Mouse (Mus musculus) retina, embryonic 14.5 days (tissue): ENCODE measurements around the gene Slc29a2.

Experiments
- DNase-seq: peaks from one replicate; pipeline ENCODE4 v3.0.0-alpha.2; 2015; ENCODE audit warnings: low spot score

Slc29a2 gene

DNA sequence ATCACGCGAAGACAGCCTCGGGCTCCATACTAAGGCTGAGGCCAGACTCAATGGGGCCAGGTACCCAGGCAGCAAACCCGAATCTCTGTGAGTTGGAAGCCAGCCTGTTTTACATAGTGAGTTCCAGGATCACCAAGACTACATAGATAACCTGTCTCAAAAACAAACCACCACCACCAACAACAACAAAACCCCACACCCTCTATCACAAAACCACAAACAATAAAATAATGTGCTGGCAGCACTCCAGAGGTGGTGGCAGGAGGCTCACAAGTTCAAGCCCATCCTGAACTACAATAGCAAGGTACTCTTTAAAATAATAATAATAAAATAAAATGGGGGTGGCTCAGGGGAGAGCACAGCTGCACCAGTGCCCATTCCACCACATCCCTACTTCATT is 12.9 kb downstream of the Slc29a2 start:
- no peak for DNase-seq

DNA sequence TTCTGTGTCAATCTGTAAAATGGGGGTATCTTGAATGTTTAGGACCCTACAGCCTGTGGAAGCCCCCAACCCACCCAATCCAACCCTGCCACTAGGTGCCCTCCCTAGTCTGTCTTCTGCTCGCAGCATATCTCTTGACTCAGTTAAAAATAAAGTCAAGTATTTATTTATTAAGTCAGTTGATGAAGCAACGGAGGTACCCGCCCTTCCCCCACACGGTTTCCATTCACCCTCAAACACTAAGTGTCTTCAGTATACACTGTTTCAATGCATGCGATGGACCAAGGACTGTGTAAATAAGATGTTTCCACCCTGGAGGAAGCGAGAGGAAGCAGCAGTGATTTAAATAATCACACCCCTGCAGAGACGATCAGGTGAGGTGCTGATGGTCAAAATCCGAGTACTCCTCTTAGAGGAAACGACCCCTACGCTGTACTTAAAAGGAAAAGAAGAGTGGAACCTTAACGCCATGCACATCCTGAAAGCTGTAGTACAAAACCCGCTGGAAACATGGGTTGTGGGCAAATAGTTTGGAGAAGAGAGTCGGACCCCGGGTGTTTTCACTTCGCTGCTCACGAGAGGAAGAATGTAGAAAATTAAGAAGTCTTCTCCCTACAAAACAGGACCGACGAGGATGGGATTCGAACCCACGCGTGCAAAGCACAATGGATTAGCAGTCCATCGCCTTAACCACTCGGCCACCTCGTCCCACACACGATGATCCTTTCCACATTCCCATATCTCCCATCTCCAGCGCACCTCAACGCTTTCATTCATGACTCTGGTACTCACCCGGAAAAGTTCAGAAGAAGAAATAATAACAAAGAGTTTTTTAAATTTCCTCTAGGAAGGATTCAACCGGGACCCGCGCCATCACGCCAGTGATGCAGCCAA is 14.3 kb downstream of the Slc29a2 start:
- peak; percentile 95 for DNase-seq

DNA sequence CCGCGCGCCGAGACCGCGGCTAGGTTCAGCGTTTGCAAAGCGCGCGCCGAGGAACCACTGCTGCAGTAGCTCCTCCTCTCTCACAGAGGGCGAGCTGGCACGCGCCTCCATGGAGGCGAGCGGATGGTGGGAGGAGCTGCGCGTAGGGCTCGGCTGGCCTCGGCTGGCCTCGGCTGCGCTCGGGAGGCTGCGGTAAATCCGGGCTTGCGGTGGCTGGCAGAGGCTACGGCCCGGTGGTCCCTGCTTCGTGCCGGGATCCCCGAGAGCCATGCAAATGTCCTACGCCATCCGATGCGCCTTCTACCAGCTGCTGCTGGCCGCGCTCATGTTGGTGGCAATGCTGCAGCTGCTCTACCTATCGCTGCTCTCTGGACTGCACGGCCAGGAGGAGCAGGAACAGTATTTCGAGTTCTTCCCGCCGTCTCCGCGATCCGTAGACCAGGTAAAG is 15.1 kb downstream of the Slc29a2 start, which contains the start of the genes B4gat1 and AC124502.3:
Gene B4gat1, plus strand, starts transcription at position 118 of the 448 bp plus-strand sequence.
Gene AC124502.3, plus strand, starts transcription at position 183 of the 448 bp plus-strand sequence.
- DNase-seq = peak; percentile 94

DNA sequence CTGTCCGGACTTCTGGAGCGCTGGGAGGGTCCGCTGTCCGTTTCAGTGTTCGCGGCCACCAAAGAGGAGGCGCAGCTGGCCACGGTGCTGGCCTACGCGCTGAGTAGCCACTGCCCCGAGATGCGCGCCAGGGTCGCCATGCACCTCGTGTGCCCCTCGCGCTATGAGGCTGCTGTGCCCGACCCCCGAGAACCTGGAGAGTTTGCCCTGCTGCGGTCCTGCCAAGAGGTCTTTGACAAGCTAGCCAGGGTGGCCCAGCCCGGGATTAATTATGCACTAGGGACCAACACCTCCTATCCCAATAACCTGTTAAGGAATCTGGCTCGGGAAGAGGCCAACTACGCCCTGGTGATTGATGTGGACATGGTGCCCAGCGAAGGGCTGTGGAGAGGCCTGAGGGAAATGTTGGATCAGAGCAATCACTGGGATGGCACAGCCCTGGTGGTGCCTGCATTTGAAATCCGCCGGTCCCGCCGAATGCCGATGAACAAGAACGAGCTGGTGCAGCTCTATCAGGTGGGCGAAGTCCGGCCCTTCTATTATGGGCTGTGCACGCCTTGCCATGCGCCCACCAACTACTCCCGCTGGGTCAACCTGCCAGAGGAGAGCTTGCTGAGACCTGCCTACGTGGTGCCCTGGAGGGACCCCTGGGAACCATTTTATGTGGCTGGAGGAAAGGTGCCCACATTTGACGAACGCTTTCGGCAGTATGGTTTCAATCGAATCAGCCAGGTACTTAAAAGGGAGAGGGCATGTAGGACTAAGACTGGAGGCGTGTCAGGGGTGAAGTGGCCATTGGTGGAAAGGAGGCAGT is 15.8 kb downstream of the Slc29a2 start:
- no peak for DNase-seq

DNA sequence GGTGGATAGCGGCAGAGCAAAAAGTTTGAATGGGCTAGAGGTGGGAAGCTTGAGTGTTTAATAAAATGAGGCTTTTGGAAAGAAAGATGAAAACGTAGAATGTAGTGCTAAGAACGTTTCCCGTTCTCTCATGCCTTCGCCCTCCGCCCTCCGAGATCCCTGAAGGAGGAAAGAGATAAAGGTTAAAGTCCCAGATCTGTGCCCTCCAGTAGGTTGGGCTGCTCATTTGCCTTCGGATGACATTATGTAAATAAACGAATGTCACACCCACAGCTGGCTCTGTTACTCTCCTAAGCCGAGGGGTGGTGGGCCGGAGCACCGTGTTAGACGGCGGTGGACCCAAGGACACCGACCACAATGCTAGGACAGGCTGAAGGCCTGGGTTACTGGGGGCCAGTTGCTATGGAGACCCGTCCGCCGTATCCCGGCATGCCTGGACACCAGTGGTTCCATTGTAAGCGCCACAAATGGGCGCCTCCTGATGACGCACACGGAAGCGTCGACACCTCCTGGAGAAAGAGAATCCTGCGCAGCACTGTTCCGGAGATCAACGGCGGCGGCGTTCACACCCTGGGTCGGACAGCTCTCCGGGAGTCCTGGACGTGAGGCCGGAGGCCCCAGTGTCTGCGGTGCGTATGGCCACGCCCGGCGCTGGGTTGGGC is 17.3 kb downstream of the Slc29a2 start, which contains the start of gene Brms1:
Gene Brms1, plus strand, starts transcription at position 493 of the 662 bp plus-strand sequence.
- DNase-seq = peak; percentile 94

DNA sequence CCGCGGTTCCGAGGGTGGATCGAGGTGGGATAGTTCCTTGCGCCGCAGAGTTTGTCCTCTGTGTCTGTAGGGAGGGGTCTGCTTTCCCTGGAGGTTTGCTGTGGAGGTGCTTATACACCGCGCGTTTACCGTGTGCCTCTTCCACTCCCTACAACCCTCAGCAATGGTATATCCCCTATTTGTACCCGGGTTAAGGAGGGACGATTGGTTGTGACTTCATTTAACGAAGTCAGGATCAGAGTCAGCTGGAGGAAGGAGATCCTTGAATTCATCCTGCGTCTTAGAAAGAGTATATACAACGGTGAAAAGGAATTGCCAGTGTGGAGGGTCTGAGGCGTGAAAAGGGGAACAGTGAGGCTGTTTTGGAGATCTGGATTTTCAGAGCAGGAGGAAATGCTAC is 17.9 kb downstream of the Slc29a2 start:
- DNase-seq = no peak

DNA sequence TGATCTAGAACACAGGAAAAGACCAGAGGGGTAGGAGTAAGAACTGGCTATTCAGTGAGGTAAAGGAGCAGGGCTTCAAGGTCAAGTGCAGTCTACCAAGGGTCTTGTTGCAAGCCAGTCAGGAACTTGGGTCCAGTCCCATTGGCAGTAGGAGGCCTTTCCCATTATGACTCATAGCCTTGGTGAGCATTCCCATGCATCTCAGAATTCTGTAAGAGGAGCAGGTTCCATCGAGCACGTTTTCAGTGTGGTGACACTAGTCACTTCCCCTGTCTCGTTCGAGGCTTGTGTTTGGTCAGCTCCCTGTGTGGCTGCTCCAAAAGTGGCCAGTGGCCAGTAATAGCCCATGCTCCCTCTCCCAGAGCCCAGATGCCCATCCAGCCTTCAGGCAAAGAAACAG is 21.9 kb downstream of the Slc29a2 start:
- no peak for DNase-seq

DNA sequence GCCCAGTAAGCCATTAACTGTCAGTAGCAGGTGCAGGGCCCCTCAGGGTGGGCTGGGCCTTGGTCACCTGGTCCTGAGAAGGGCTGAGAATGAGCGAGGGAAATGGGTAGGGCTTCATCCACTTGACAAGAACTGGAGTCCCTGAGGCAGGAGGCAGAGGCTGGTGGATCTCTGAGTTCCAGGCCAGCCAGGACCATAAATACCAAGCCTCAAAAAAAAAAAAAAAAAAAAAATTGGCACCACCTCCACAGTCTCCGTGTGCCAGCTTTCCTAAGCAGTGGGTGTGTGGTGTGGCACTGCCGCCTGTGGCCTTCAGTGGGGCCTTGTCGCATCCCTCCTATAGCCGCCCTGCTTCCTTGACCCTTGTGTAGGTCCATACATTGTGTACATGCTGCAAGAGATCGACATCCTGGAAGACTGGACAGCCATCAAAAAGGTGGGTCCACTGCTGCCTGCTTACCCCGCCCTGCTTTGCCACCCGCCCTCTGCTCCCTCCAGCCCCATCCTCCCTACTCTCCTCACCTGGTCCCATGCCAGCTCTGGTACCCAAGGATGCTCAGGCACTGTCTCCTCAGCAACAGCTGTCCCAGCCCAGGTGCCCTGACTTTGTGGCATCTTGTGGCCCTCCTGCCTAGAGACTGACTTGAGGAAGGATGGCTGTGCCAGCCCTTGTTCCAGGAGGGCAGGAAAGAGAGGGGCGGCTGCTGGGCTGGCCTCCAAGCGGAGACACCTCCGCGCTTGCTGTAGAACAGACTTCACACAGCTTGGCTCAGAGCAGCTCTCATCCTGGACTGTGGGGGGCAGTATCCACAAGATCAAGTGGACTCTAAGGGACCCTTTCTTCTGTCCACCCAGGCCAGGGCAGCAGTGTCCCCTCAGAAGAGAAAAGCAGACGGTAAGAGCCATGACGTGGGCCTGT is 24.7 kb downstream of the Slc29a2 start:
- no peak for DNase-seq

DNA sequence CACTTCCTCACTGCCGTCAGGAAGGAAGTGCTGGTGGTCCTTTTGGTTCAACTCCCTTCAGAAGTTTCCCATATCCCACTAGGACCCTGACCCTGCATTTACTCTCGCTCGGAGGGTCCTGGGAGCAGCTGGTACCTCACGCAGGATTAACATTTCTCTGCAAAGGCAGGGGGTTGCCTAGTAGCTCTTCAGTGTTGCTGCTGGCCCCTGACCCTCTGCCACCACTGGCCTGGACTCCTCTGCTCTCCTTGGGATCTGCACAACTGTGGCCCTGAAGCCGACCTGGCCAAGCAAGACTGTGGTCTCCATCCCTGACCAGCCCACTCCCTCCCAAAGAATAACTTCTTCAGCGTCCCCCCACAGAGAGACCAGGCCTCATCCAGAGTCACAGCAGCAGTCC is 25.7 kb downstream of the Slc29a2 start:
- no peak for DNase-seq

DNA sequence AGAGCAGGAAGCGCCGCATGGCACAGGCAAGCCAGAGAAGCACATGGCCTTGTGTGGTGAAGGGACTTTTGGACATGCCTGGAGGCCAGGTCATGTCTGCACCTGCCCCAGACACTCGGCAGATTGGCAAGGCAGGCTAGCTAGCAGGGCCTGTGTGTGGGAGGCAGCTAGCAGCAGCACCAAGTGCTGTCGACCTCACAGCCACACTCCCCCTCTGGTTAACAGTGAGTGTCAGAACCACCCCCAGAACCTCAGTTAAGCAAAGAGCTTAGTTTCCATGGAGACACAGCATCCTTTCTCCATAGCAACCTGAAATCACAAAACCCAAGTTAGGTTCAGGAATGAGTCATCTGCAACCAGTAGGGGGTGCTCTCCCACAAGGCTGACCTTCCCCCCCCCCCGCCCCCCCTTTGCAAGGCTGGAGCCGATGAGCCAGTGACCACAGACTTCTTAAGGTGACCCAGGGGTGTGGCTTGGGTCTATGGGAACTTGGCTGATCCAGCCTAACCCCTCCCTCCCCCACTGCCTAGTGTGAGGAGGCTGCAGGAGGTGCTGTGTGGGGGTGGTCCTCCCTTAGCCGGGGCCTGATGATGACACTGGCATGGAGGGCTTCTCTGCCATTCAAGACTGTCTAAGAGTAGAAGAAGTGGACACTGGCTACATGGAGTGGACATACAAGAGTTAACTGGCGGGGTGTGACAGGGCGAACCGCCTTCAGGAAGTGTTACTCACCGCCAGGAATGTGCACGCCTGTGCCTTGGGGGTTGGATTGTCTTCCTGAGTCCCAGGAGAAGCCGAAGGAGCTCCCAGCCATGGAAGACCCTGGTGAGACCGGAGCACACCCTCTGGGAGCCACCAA is 26.6 kb downstream of the Slc29a2 start, which contains the start of gene Rin1:
Gene Rin1, plus strand, starts transcription at position 435 of the 859 bp plus-strand sequence.
- peak; percentile 62 for DNase-seq

DNA sequence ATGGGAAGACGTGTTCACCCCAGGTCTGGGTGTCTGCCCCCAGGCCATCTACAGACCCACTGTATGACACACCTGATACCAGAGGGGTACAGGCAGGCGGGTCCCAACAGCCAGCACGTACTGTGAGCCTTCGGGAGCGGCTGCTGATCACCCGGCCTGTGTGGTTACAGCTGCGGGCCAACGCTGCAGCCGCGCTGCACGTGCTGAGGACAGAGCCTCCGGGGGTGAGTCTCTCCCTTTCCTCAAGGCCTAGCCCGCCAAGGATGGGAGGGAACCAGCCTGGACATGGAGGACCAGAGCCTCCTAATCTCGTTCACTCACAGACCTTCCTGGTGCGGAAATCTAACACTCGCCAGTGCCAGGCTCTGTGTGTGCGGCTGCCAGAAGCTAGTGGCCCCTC is 27.4 kb downstream of the Slc29a2 start:
- DNase-seq = no peak

DNA sequence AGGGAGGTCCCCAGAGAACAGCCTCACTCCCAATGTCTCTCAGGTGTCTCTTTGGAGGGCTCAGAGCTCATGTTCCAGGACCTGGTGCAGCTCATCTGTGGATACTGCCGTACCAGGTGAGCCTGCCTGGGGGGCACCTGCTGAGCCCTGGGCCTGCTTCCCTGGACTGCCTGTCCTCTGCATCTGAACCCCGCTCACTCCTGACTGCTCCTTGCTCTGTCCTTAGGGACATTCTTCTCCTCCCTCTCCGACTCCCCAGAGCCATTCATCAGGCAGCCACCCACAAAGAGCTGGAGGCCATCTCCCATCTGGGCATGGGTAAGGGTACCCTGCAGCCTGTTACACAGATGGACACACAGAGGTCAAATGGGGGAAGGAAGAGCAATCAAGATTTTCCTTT is 27.9 kb downstream of the Slc29a2 start:
- DNase-seq = no peak

DNA sequence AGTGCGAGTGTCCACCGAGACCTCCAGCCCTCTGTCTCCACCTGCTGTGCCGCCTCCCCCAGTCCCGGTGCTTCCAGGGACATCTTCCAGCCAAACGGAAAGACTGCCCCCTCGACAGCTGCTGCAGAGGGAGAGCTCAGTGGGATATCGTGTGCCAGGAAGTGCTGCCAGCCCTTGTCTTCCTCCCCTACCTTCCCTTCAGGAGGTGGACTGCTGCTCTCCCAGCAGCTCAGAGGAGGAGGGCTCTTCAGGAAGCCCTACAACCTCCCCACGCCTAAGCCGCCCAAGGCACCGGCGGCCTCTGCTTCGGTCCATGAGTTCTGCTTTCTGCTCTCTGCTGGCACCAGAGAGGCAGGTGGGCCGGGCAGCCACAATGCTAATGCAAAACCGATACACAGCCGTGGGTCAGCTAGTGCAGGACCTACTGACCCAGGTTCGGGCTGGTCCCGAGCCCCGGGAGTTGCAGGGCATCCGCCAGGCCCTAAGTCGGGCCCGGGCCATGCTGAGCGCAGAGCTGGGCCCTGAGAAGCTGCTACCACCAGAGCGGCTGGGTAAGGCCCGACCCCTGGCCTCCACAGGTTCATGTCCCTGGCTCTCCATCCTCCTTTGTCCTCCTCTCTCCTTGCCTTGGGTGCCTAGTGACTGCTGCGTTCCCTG is 28.6 kb downstream of the Slc29a2 start:
- no peak for DNase-seq

DNA sequence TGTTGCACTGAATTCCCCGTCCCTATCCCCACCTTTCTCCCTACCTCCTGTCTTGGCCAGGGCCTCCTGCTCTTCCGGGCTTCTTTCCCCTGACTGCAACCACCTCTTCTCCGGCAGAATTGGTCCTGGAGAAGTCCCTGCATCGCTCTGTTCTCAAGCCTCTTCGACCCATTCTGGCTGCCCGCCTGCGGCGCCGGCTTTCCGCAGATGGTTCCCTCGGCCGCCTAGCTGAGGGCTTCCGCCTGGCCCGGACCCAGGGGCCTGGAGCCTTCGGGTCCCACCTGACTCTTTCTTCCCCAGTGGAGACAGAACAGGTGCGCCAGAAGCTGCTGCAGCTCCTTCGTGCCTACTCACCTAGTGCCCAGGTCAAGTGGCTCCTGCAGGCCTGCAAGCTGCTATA is 29.2 kb downstream of the Slc29a2 start:
- no peak for DNase-seq

DNA sequence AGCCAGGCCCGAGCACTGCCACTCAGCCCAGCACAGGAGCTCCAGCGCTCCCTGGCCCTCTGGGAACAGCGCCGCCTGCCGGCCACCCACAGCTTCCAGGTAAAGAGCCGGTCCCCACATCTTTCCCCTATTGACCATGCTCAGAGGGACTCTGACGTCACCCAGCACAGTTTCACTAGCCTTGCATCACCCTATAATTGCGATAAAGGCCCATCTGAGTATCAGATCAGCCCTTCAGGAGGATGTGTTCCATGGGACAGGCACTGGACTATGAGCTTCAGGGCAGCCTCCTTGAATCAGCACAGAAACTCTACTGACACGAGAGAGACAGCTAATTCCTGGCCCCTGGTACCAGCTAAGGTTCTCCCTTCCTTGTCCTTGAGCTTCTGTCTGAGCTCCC is 30.2 kb downstream of the Slc29a2 start:
- peak; percentile 77 for DNase-seq

DNA sequence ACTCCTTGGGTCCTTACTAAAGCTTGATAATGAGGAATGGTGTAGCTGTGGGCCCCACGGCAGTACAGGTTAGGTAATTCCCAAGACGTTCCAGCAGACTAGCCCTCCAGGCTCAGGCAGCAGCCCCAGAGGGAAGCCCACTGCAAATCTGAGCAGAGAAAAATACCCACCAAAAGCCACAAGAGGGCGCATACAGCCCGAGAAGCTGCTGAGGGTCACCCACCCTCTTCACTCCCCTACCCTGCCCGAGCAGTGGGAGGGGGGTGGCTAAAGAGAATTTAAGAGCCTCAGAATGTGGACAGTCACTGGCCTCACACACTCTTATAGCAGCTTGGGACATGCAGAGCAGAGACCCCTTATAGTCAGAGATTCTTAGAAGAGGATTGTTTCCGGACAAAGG is 32.6 kb downstream of the Slc29a2 start:
- peak; percentile 86 for DNase-seq

DNA sequence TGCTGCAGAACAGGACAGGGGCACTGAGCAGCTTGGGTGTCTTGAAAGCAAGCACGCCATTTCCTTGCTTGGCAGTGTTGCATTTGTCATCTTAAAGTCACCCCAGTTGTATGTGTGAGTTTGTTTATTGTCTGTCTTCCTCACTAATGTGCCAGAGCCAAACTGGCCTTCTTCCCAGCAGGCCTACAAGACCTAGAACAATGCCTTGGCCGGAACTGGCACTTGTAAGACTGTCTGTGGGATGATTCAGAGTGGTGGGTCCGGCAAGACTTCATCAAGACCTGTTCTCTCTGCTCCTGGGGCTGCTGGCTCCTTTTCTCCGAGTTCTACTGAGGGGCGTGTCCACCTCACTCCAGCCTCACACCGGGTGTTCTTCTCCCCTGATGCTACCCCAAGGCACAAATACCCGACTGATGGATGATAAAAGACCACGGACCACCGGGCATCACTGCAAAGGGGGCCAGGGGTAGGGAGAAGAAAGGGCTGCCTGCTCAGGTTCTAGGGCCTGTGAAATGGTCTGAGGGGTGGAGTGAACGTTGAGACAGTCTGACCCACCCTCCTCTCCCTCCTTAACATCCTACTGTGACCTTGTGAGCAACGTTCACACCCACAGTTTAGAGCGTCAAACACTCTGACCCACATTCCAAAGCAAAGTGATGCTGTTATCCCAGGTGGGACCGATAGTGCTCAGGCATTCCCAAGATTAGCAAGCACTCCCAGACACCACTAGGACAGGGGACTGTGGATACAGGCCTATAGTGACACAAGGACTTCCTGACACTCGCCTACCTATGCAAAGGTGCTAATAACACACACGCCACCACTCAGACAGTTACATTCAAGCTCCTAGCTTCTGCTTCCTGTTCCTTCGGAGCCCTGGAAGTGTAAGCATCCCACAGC is 34.5 kb downstream of the Slc29a2 start:
- DNase-seq = no peak
